Mouse (Mus musculus): ENCODE measurements at regions not wholly inside any gene's neighbourhood (a gene's known extent, or its start where the extent isn't known, plus 50 kb on each side); places are given as distances from the start of the nearest gene placed in this dataset.
A peak's percentile ranks its signal among the peaks of the same experiment; 100 is the strongest.

- no peaks in the 10 kb centered on the region for H3K9me3 ChIP-seq
- H3K4me1 ChIP-seq (replicated peaks): peaks cover 5% of the 10 kb centered on the region
- 62% methylated on average over 8 of the region's 8 CpGs for WGBS
- ATAC-seq (ENCODE audit: low FRiP score): no peak
- H3K27ac ChIP-seq: no peak overlapping the region
- no peak overlapping the region for H3K9ac ChIP-seq
- H3K4me2 ChIP-seq: no peak overlapping the region
- H3K27me3 ChIP-seq: no peaks in the 10 kb centered on the region
- H3K4me3 ChIP-seq: no peak overlapping the region
- H3K36me3 ChIP-seq: no peaks in the 10 kb centered on the region
These were observed 68.5 kb upstream of the Arhgap21 start for GRCm38 (mm10) chr2:21037181-21037580.

- no peak for ATAC-seq (ENCODE audit: low FRiP score)
- H3K4me2 ChIP-seq: no peak overlapping the region
- 77% methylated on average over 5 of the region's 5 CpGs for WGBS
- H3K36me3 ChIP-seq: no peaks in the 10 kb centered on the region
- H3K27ac ChIP-seq: no peak overlapping the region
- H3K4me1 ChIP-seq (replicated peaks): peaks cover 5% of the 10 kb centered on the region
- H3K9ac ChIP-seq: no peak overlapping the region
- H3K9me3 ChIP-seq: no peaks in the 10 kb centered on the region
- no peaks in the 10 kb centered on the region for H3K27me3 ChIP-seq
- no peak overlapping the region for H3K4me3 ChIP-seq
These were observed 67.4 kb upstream of the Arhgap21 start for GRCm38 (mm10) chr2:21035884-21036648.

- peaks cover 5% of the 10 kb centered on the region for H3K4me1 ChIP-seq (replicated peaks)
- 58% methylated on average over 8 of the region's 8 CpGs for WGBS
- ATAC-seq (ENCODE audit: low FRiP score): no peak
- H3K36me3 ChIP-seq: no peaks in the 10 kb centered on the region
- no peak overlapping the region for H3K4me3 ChIP-seq
- no peak overlapping the region for H3K27ac ChIP-seq
- H3K4me2 ChIP-seq: no peak overlapping the region
- H3K27me3 ChIP-seq: no peaks in the 10 kb centered on the region
- H3K9me3 ChIP-seq: no peaks in the 10 kb centered on the region
- H3K9ac ChIP-seq: no peak overlapping the region
These were observed 66.0 kb upstream of the Arhgap21 start for GRCm38 (mm10) chr2:21034651-21035050.

GRCm38 (mm10) chr2:21030650-21031049 lies 62.0 kb upstream of the Arhgap21 start:
- Histone ChIP-seq H3K4me3 (no peak overlapping the region), H3K27ac (no peak overlapping the region), H3K27me3 (no peaks in the 10 kb centered on the region), H3K9ac (no peak overlapping the region), H3K4me1 (replicated peaks) (peaks cover 5% of the 10 kb centered on the region), H3K9me3 (no peaks in the 10 kb centered on the region), H3K4me2 (no peak overlapping the region), H3K36me3 (no peaks in the 10 kb centered on the region)
- 68% methylated on average over 4 of the region's 4 CpGs for WGBS
- ATAC-seq (ENCODE audit: low FRiP score): no peak

- H3K27me3 ChIP-seq: no peaks in the 10 kb centered on the region
- H3K4me3 ChIP-seq: no peak overlapping the region
- no peak overlapping the region for H3K4me2 ChIP-seq
- H3K9ac ChIP-seq: no peak overlapping the region
- peaks cover 1% of the 10 kb centered on the region for H3K4me1 ChIP-seq (replicated peaks)
- H3K27ac ChIP-seq: no peak overlapping the region
- H3K36me3 ChIP-seq: no peaks in the 10 kb centered on the region
- 85% methylated on average over 5 of the region's 5 CpGs for WGBS
- no peaks in the 10 kb centered on the region for H3K9me3 ChIP-seq
- no peak for ATAC-seq (ENCODE audit: low FRiP score)
These were observed 60.8 kb upstream of the Arhgap21 start for GRCm38 (mm10) chr2:21029391-21030010.

- H3K27me3 ChIP-seq: no peaks in the 10 kb centered on the region
- ATAC-seq (ENCODE audit: low FRiP score): no peak
These were observed 59.9 kb upstream of the Arhgap21 start for GRCm38 (mm10) chr2:21028605-21029004.

GRCm38 (mm10) chr2:21018535-21018934 lies 49.9 kb upstream of the Arhgap21 start:
- Histone ChIP-seq H3K9ac (no peak overlapping the region), H3K27ac (no peak overlapping the region), H3K4me3 (no peak overlapping the region), H3K36me3 (no peaks in the 10 kb centered on the region), H3K9me3 (no peaks in the 10 kb centered on the region), H3K4me1 (replicated peaks) (no peaks in the 10 kb centered on the region), H3K27me3 (no peaks in the 10 kb centered on the region), H3K4me2 (no peak overlapping the region)
- 76% methylated on average over 1 of the region's 1 CpGs for WGBS
- no peak for ATAC-seq (ENCODE audit: low FRiP score)

More at GRCm38 (mm10) chr2:21028605-21029004, 59.9 kb upstream of the Arhgap21 start:
- no peaks in the 10 kb centered on the region for H3K36me3 ChIP-seq
- H3K27ac ChIP-seq: 0 out of 2 replicates have a peak overlapping the region, but pooled peaks have one; percentile 8
- no peak overlapping the region for H3K4me2 ChIP-seq
- H3K4me3 ChIP-seq: no peak overlapping the region
- H3K9ac ChIP-seq: no peak overlapping the region
- no peaks in the 10 kb centered on the region for H3K9me3 ChIP-seq
- WGBS: 29% methylated on average over 2 of the region's 2 CpGs
- no peaks in the 10 kb centered on the region for H3K4me1 ChIP-seq (replicated peaks)
